Mouse (Mus musculus) lung, postnatal 36 days (tissue): ENCODE measurements around the gene Lrmda.

Experiments
- DNase-seq: peaks from one replicate; pipeline ENCODE4 v3.0.0; 2022; ENCODE audit warnings: mixed read lengths

The Lrmda gene

GRCm38 (mm10) chr14:22019252-22019948 lies at the start of gene Lrmda:
TSS of gene Lrmda (plus strand) at chr14:22019712.
- peak; percentile 89 for DNase-seq

DNA sequence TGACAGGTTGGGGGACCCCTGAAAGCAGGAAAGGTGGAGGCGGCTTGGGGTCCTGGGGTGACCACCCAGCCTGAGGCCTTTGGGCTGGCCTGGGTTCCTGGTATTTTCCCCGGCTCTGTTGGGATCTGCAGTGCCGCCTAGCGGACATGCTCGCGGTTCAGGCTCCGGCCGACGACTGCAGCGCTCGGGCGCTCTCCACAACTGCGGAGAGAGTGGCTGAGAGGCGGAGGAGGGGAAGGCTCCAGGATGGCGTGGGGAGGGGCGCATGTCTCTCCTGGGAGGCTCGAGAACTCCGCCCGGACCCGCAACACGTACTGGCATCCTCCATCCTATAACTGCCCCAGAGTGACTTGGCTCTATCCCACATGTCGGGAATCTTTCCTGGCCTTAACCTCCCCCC lies 38.0 kb upstream of the Lrmda start:
- peak; percentile 92 for DNase-seq

DNA sequence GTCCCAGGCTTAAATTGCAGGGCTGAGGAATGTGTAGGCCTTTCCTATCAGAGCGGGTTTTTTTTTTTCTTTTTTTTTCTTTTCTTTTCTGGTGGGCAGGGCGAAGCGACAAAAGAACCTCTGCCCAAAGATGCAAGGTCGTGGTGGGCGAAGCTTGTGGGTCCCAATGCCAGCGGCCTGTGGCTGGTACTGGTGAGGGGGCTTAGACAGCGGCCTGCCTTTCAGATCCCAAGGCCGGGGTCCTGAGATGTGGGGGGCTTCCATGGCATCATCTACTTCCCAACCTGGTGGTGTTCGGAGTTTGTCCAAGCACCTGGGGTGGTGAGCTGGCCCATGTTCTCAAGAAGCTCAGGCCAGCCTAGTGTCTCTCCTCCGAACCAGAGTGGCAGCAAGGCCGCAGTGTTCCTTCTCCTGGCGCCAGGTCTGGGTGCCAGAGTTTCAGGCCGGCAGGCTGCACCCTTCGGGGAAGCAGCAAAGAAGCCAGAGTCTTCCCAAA lies 37.4 kb upstream of the Lrmda start:
- DNase-seq = peak; percentile 43

GRCm38 (mm10) chr14:21982592-21983310 lies 36.8 kb upstream of the Lrmda start:
- DNase-seq = peak; percentile 37

DNA sequence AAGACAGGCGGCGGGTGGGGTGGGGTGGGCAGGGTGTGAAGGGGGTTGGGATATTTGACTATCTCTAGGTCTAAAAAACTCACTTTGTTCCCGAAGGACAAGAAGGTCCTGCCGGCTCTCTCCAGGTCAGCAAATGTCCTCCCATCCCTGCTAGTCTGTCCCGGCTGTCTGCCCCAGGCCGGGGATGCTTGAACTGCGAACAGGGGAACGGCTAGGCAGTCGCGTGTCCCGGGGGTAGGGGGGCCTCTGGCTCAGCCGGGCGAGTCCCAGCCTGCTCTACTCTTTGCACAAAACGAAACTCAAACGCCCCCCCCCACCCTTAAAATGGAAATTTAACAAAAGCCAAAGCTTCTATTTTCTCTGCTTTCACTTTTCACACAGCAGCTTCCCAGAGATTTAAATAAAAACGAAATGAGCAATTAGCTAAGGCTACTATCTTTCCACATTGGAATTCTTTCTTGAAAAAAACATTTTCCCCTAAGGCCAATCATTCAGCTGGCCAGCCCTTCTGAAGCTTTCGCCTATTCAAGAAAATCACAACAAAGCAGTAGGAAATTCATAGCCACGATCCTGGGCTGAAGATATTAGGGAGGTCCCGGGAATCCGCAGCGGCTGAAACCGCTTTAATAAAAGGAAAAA lies 36.1 kb upstream of the Lrmda start:
- DNase-seq = peak; percentile 47

- peak; percentile 17 for DNase-seq
These were observed 35.4 kb upstream of the Lrmda start for GRCm38 (mm10) chr14:21983950-21984730.

- DNase-seq = peak; percentile 72
These were observed 34.6 kb upstream of the Lrmda start for GRCm38 (mm10) chr14:21984757-21985425.

GRCm38 (mm10) chr14:21985426-21985931 lies 34.0 kb upstream of the Lrmda start:
- DNase-seq = peak; percentile 33

- peak; percentile 96 for DNase-seq
These were observed 33.4 kb upstream of the Lrmda start for GRCm38 (mm10) chr14:21985981-21986732.

- DNase-seq = peak; percentile 81
These were observed 32.5 kb upstream of the Lrmda start for GRCm38 (mm10) chr14:21986733-21987659.

DNA sequence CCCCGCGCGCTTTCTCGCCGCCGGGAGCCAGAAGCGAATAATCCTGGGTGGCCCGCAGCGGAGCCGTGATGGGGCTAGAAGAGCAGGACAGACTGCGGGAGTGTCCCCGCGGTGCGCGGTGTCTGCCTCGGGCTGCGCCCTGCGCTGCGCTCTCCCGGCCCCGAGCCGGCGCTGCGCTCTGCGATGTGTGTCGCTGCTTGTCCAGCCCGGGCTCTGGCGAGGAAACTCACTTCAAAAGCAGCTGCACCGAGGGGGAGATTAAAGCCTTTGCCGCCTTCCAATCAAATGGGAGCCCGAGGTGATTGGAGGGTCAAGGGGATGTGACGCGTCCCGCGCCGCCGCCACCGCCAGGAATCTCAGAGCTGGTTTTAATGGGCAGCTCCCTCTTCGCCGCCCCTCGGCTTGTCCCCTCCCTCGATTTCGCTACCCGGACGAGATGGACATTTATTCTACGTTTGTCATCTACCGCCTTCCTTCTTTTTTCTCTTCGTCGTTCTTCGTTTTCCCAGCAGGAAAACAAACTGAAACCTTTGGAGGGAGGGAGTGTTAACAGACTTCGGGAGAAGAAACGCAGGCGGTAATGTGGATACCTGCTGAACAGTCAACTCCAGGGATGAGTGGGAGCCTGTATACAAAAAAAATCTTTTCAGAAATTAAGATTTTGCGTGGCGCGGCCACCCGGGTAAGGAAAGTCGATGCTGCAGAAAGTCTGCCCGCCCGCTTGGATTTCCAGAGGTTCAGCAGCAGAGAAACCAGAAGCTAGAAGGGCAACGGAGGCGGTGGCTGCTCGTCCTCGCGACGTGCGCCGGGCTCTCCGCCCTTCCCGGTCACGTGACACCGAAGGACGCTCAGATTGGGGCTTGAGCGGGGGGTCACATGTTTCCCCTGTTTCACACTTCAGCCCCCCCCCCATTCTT lies 31.6 kb upstream of the Lrmda start:
- DNase-seq = peak; percentile 99

DNA sequence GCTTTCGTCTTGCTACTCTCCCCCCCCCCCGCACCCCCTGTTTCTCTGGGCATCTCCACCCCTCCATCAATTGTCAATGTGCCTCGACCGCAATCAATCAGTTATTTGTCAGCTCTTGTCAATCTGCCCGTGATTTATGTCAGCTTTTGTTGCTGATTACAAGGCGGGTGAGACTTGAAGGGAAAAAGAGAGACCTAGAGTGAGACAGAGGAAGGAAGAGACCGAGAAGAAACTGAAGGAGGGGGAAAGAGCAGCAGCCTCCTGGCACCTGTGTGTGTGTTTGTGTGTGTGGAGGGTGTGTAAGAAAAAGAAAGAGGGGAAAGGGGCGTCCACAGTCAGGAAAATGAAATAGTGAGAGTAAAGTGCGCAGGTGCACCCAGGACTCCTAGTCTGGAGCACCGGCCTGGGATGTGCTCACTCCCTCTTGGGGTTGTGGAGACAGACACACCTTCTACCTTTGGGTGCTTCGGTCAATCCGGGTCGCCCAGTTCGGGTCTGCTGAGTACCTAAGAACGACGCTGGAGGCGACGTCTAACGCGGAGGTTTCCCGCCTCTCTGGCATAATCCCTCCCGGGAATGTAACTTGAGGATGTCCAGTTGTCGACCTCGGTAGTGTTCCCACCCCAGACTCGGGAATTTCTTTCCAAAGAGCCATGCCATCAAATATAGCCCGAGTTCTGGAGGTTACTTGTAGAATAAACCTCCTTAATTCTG lies 30.8 kb upstream of the Lrmda start:
- DNase-seq = peak; percentile 49

DNA sequence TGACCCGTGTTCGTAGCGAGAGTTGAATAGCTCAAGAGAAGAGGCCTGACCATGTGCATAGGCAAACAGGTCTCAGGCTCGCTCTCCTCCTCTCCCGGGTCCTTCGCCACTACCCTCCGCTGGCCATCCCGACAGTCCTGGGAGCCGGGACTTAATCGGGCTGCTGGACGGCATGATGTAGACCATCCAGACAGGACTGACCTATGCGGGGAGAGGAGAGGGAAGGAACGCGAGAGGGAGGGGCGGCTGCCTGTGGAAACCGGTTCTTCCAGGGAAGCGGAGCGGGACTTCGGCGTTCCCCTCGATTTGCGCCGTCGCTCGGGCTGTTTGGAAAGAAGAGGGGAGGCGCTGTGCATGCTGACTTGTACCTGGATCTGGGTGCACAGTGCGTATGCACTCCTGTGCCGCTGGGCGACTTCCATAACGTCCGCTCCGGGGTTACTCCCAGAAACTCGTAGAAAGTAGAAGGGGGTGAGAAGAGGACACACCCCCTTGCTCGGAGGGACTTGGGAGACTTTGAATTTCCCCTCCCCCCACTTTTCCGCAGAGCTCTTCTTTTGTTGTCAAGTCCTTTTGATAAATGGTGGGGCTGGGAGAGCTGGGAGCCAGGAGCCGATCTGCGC lies 30.1 kb upstream of the Lrmda start, which contains the start of gene Zfp503:
Gene Zfp503, minus strand, starts transcription at position 311 of the 623 bp plus-strand sequence.
- peak; percentile 79 for DNase-seq

- DNase-seq = peak; percentile 46
These were observed 29.0 kb upstream of the Lrmda start for GRCm38 (mm10) chr14:21990321-21991021.

DNA sequence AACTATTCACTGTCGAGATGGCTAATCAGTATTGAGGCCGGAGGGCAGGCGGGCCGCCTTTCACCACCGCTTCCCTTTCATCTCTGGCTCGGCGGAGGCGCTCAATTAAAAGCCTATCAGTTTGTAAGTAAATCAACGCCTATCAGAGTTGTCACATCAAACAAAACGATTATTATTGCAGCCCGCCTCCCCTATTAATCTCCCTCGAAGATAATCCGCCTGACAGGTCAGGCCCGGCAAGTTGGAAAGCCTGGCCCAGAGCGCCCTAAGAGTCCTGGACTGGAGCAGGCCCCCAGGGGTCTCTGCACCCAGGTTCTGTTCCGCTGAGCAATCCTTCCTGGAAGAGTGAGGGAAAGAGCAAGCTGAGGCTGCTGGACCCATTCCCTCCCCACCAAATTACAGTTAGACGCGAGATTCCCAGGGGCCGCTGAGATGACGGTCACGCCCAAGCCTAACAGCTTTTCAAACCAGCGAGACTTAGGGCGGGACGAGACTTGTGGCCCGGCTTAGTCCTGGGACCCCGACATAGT lies 28.2 kb upstream of the Lrmda start:
- DNase-seq = peak; percentile 79

DNA sequence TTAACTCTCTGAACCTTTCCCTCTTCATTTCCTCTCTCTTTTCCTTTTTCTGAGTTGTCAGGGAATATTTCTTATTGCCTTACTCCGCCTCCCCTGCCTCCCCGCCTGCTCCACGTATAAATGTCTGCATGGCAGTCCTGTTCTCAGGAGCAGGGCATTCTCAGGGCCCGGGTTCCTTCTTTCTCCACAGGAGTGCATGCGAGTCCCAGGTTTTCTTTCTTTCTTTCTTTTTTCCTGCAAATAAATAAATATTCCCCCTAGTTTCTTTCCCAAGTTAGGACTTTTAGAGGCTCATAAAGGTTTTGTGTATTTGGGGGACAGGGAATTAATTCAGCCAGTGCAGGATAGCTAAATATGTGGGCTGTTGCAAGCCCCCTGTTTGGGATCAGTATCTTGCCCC lies 27.7 kb upstream of the Lrmda start:
- DNase-seq = no peak
